Mouse (Mus musculus) regulatory T cell (primary cell): ENCODE measurements around the gene Ptprj.

ENCODE experiments used
- in situ Hi-C: fragments of 300-600 bp; cut with MboI, MseI; formaldehyde crosslinking; loops from one replicate; pipeline ENCODE4 v1.15.1; 2025; ENCODE audit warnings: high pct_unique_total_duplicates

Gene Ptprj

GRCm38 (mm10) chr2:90522455-90522854 is 58.0 kb downstream of the Ptprj start:
- in situ Hi-C loops, result no loop called here

DNA sequence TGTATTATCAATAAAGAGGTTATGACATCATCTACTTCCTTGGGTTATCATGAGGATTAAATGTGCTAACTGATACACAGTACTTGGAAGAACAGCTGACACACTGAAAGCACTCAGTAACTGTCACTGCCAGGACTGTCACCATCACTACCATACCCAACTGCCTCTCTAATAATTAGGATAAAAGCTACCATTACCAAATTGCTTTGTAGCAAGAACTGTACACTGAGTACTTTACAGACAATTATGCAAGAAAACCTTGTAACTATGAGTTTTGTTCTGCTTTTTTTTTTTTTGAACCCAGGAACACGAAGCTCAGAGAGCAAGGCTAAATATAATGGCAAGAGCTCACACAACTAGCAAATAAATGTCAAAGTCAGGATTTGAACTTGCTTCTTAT is 58.5 kb downstream of the Ptprj start:
- in situ Hi-C loops, result no loop called here

- in situ Hi-C loops, result no loop called here
These were observed 62.2 kb downstream of the Ptprj start for GRCm38 (mm10) chr2:90518296-90518695.

- in situ Hi-C loops, result no loop called here
These were observed 65.5 kb downstream of the Ptprj start for GRCm38 (mm10) chr2:90514969-90515368.

DNA sequence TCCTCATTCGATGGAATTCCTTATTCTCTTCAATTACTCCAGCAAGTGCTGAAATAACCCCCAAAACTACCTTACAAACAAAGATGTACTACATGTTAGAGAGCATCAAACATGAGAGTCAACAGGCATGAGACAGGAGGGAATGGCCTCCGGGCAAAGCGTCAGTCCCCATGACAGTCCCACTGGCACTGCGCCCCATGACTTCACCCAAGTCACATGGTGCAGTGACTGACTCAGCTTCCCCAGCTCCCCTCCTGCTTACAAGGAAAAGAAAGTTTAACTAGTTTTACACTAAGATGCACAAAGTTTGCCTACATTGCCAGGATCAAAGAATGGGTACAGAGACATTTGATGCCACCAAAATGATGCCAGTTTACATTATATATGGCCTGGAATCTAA is 71.2 kb downstream of the Ptprj start:
- in situ Hi-C loops, result no loop called here

DNA sequence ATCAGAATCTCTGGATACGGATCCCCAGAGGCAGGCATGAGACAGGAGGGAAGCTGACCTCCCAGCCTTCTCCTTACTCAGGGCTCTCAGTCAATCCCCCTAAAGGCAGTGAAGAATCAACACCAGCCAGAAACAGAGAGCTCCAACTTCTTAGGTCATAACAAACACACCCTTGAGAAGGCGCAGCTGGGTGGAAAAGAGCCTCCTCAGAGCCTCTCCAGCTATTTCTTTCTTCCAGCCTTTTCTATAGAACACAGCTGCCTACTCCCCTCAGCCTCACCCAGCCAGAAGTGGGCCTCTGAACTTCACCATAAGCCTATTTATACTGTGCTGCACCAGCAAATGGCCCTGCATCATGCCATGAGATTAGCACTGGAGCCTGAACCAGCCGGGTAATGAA is 74.3 kb downstream of the Ptprj start:
- in situ Hi-C loops, result no loop called here

DNA sequence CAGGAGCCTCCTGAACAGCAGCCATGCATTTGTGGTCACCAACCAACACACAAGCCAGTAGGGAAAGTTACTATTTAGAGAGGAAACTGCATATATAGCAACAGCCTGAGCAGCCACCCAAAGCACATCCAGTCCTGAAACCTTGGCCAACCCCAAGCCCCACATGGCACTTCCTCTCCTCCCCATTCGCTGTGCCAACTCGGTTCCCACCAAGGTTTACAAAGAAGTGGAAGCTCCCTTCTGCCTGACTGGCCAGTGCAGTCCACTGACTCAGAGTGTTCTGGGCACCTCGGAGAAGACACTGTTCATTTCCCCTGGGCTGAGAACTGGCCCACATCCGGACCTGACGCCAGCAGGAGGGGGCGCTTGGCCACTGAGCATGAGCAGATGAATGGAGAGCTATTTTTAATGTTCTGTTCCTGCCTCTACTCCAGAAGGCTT is 75.7 kb downstream of the Ptprj start:
- in situ Hi-C loops, result no loop called here

DNA sequence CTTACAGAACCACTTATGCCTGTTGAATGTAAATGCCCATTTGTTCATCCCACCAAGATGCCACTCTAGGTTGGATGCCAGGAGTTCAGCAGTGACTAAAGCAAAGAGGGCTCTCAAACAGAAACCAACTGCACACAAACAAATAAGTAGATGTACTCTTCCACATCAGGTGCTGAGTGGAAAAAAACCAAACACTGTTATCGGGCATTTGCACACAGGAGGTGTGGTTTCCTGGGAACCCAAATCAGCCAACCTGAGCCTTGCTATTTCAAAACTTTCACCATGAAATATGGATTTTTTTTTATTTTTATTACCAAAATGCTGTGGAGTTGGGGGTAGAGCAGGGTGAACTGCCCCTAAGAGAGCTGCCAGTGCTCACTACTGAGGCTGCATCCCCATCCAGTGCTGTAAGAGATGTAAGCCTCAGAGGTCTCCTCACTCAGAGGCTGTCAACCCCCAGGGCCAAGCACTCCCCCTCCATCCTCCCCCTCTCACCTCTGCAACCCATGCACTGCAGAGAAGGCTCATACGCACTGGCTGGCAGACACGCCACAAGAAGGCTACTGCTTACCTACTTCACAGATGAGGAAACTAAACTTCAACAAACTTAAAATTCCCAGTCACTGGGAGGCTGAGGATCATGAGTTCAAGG is 77.1 kb downstream of the Ptprj start:
- in situ Hi-C loops, result no loop called here

DNA sequence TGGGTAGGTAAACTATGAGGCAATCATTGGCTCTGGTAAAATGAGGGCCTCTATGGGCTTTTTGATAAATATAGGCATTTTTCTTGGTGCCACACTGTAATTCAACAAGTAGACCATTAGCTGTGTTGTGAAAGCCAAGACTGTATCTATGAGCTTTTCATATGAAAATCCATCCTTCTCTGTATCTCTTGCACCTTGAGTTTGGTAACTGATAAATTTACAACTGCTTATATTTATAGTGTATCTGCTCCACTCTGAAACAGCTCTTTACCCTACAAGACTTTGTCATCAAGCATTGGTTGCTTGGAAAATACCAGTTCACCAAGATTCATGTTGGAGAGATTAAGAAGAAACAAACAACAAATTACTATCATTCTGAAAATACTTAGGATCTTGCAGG is 77.7 kb downstream of the Ptprj start:
- in situ Hi-C loops, result no loop called here

- in situ Hi-C loops, result no loop called here
These were observed 78.7 kb downstream of the Ptprj start for GRCm38 (mm10) chr2:90501708-90502107.

DNA sequence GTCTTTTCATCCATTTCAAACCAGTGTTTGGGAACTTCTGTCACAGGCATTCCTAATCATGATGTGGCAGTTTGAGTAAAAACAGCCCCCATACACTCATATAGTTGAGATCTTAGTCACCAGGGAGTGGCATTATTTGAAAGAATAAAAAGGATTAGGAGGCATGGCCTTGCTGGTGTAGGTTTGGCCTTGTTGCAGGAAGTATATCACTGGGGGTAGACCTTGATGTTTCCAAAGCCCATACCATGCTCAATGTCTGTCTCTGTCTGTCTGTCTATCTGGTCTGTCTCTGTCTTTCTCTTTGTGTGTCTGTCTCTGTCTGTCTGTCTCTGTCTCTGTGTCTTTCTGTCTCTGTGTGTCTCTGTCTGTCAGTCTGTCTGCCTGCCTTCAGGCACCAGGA is 79.6 kb downstream of the Ptprj start:
- in situ Hi-C loops, result no loop called here

GRCm38 (mm10) chr2:90499002-90499401 is 81.4 kb downstream of the Ptprj start:
- in situ Hi-C loops, result loop anchor here (10.0 kb wide), 1 partner anchor 1006 kb away; no protein-coding TSS in a partner anchor

- in situ Hi-C loops, result loop anchor here (10.0 kb wide), 1 partner anchor 1007 kb away; no protein-coding TSS in a partner anchor
These were observed 82.9 kb downstream of the Ptprj start for GRCm38 (mm10) chr2:90497551-90497950.

GRCm38 (mm10) chr2:90496680-90497074 is 83.8 kb downstream of the Ptprj start:
- in situ Hi-C loops, result loop anchor here (10.0 kb wide), 1 partner anchor 1008 kb away; no protein-coding TSS in a partner anchor

DNA sequence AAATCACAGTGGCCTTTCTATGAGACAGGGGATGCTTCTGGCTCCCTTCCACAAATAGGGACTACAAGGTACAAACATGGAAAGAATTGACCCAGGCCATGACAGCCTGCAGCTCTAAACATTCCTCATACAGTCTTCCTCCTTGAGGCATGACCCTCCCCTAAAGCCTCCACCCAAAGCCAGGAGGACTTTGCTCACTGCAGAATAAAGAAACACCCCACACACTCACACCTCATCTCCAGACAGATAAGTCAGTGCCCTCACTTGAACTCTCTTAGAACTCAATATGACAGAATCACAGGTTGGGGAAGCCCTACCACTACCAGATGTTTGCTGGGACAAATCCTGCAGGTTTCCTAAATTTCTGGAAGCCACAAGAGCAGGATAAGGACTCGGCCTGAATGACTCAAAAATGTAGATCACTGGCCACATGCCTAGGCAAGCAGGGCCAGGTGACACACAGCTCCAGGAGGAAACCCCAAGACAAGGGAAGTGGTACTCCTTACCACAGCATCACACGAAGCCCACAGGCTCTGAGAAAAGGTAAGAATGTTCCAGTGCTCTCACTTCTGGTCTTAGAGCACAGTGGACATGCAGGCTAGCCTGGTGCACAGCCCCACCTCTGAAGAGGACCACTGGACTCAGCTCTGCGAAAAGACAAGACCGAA is 84.3 kb downstream of the Ptprj start:
- in situ Hi-C loops, result loop anchor here (10.0 kb wide), 1 partner anchor 1009 kb away; no protein-coding TSS in a partner anchor

DNA sequence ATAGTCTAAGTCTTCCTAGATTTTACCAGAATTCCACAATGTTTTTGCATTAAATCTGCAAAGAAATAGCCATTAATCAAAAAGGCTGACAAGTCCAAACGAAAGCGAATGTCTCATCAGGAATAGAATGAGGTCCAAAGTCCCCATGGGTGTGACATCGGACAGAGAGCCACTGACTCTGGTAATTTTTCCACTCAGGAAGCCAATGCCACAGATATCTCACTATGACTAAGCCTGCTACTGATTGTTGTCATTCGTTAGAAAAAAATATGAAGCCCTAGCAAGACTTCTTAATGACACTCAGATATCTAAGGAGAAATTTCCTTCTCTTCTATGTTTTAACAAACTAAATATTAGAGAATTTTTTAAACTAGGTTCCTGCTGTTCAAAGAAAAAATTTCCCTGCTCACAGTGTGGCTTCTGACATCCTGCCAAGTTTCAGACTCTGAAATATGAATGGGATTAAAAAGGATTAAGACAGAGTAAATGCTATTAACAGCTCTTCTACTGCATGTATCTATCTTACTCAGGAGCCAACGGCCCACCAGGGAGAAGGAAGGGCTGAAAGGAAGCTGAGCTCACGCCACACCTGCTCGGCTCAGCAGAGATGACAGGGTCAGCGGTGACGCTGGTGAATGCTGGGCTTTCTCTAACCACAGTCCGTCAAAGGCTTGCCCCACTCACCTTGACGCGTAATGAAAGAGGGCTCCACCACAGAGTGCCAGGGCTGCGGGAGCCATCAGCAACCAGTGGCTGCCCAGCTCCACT is 90.0 kb downstream of the Ptprj start:
- in situ Hi-C loops, result loop anchor here (10.0 kb wide), 1 partner anchor 1014 kb away; no protein-coding TSS in a partner anchor

DNA sequence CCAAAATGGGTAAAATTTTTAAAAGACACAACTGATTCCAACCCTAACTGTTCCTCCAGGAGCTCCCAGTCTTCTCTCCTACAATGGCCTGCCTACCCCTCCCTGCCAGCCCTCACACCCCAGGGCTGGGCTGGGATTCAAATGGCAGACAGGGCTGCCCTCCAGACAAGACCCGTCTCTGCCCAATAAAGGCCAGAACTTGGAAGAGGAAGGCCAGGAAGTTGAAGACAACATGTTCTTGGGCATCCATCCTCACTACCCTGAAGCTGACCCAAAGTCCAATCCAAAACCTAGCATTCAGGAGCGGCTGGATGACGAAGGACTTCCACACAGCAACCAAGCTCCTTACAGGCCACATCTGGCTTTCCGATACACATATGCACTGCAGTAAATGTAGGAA is 90.6 kb downstream of the Ptprj start:
- in situ Hi-C loops, result loop anchor here (10.0 kb wide), 1 partner anchor 1015 kb away; no protein-coding TSS in a partner anchor

DNA sequence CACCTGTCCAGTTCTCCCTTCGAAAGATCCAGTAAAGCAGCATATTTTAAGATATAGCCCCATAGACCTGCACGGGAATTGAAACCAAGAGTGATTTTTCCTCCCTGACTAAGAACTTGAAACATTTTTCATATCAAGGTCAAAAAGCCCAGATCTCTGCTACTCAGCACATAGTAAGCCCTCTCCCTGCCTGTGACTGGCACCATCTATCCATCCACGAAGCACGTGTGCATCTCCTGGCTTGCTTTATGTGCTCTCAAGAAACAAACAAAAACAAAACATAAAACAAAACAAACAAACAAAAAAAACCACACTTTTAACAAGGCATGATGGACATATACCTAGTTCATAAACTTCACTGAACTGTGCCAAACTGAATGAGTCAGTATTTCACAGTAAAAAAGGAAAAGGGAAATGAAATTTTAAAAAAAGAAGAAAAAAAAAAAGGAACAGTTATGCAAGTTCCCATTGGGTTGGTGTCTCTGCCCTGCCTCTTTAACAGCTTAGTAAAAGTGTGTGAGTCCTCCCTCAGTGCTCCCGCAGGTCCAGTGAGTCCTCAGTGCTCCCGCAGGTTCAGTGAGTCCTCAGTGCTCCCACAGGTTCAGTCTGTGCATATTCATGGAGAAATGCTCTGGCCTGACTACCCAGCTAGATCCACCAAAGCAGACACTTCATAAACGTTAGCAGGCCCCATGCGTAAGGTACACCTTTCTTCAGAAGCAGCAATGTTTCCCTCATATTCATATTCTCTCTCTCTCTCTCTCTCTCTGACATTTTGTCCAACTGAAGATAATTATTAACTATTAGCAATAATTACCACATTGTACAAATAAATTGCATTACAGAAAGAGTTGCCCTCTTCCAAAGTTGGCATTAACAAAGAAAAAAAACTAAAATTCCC is 91.5 kb downstream of the Ptprj start:
- in situ Hi-C loops, result no loop called here

DNA sequence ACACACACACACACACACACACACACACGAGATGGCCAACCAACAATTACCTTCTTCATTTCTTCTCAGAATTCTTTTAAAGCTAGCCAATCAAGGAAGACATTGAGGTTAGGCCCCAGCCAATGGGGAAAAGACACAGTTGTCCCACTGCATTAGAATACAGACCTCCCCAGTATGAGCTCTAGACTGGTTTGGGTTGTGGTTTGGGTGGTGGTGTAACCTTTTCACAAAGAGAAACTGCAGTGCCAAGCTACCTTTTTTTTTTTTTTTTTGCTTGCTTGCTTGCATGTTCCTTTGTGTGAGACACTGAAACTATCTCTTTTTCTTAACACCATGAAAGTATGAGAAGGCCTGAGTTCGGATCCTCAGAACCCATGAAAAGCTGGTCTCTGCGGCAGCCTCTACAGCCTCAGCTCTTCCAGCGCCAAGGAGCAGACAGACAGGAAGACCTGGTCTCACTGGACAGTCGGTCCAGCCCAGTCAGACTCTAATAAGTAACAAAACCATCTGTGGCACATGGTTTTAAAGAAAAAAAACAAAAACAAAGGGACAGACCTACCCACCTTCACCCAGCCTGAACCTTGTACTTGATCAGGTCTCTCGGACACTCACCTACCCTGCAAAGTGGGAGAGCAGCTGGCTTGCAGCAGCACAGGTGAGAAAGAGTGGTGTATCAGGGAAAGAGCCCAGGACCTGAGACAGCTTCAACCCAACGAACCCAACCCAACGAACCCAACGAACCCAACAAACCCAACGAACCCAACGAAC is 92.8 kb downstream of the Ptprj start:
- in situ Hi-C loops, result no loop called here

DNA sequence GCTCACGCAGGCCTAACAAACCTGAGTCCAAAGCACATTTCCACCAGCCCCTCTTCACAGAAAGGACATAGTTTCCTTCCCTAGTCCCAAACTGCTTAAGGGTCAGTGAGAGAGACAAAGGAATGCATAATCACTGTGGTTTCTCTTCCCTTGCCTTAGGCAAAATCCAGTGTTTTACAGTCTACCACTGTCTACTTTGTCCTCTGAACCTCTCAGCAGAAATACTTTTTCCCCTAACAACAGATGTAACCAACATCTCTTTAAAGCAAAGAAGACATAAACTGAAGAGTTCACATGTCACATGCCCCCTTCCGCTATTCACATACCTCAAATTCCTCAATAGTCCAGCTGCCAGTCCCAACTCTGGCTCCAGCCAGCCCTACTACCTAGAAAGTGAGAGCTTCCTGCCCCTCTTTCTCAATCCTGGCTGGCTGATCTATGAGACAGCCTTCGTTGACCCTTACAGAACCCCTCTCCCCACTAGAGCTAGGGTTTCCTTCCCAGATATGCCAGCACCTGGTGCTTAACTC is 94.2 kb downstream of the Ptprj start:
- in situ Hi-C loops, result no loop called here
